In the genomic region with DNA sequence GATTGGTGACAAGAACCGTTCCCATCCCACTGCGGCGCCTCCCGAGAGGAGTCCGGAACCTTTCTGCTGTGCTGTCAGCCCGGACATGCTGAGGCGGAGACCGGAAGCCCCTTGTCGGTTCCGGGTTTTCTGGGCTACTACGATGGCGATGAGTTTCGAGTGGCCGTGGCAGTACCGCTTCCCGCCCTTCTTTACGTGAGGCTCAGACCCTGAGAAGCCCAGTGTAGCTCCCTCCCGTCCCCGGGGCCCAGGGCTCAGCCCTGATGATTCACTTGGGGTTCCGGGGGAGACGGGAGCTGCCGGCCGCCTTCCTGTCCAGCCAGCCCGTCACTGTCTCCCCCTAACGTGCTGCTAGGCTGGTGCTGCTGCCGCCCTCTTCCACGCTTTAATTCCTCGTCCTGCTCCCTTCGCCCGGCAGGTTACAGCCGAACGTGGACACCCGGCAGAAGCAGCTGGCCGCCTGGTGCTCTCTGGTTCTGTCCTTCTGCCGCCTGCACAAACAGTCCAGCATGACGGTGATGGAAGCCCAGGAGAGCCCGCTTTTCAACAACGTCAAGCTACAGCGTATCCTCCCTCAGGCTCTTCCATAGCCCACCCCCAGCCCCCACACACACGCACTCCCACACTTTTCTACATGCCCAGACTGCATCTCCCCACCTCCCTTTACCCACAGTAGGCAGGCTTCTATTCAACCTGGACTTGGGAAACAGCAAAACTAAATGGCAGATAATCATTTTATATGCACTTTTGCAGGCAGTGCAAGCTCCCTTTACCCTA, we compare ENCODE assay signal across 8 mouse cellular contexts. TPM values are rescaled to one million over a fixed set of nuclear protein-coding genes. Genes with fewer than 3 reads are reported as not detected.
DNase-seq lines count a peak whose midpoint lies in the region; ATAC-seq lines count a peak whose summit lies in the region.

Gene Vps25 (plus strand): TSS at position 95 of the 777 bp plus-strand sequence.

- H3K27ac ChIP-seq in forebrain, embryonic 10.5 days, result peak within 1 kb of the TSS; percentile 92
- H3K27ac ChIP-seq in heart, embryonic 14.5 days (replicated peaks in 1 of 2; ENCODE audit: control insufficient read depth in 1 of 2, insufficient read depth in 1 of 2, low read depth in 2 of 2, low read length in 2 of 2), result peak within 1 kb of the TSS; percentile 88 to 90
- peak within 1 kb of the TSS; percentile 94 for H3K27ac ChIP-seq in liver, embryonic 13.5 days
- peak within 1 kb of the TSS; percentile 94 for H3K27ac ChIP-seq in stomach, embryonic 14.5 days (ENCODE audit: low read length)

- under 1% methylated on average over 40 of the region's 40 CpGs for WGBS in forebrain, embryonic 10.5 days
- under 1% methylated on average over 40 of the region's 40 CpGs for WGBS in heart, embryonic 14.5 days
- under 1% methylated on average over 40 of the region's 40 CpGs for WGBS in liver, embryonic 13.5 days (ENCODE audit: insufficient replicate concordance)
- 1% methylated on average over 40 of the region's 40 CpGs for WGBS in stomach, embryonic 14.5 days

- H3K36me3 ChIP-seq in forebrain, embryonic 10.5 days (replicated peaks), result peaks cover 27% of the 10 kb centered on the region
- peaks cover 16% of the 10 kb centered on the region for H3K36me3 ChIP-seq in heart, embryonic 14.5 days (ENCODE audit: control insufficient read depth, insufficient read depth, low read length)
- peaks cover 26% of the 10 kb centered on the region for H3K36me3 ChIP-seq in liver, embryonic 13.5 days
- H3K36me3 ChIP-seq in stomach, embryonic 14.5 days (ENCODE audit: control insufficient read depth, insufficient read depth, low read length), result peaks cover 8% of the 10 kb centered on the region; the same call in 1 of the 2 replicates

- H3K9ac ChIP-seq in heart, embryonic 14.5 days (ENCODE audit: low read length), result peak within 1 kb of the TSS; percentile 92
- peak within 1 kb of the TSS; percentile 97 for H3K9ac ChIP-seq in liver, embryonic 13.5 days
- H3K9ac ChIP-seq in stomach, embryonic 14.5 days (replicated peaks; ENCODE audit: low read depth, low read length), result peak within 1 kb of the TSS; percentile 91

- DNase-seq in brain, embryonic 18.5 days (ENCODE audit: low read depth, low spot score), result peak; percentile 63
- DNase-seq in forebrain, embryonic 10.5 days (ENCODE audit: extremely low spot score, low spot score), result peak; percentile 88
- peak; percentile 90 for DNase-seq in kidney, postnatal 14 days
- DNase-seq in liver, embryonic 13.5 days, result peak; percentile 76
- DNase-seq in natural killer cell, adult 2 months (ENCODE audit: low spot score in 2 of 2), result peak; percentile 71 to 78

- peak; percentile 97 for ATAC-seq in CD4-positive, CD25-positive, alpha-beta regulatory T cell, adult 4 months
- peak; percentile 64 for ATAC-seq in heart, embryonic 14.5 days (ENCODE audit: insufficient number of reproducible peaks, insufficient read depth, low FRiP score, low read depth)
- ATAC-seq in liver, embryonic 13.5 days (ENCODE audit: low read depth), result peak; percentile 88
- ATAC-seq in stomach, embryonic 14.5 days (ENCODE audit: insufficient number of reproducible peaks, insufficient read depth, low FRiP score, low read depth), result peak; percentile 80; the same call in 1 of the 2 replicates

- no peaks in the 10 kb centered on the region for H3K27me3 ChIP-seq in forebrain, embryonic 10.5 days (ENCODE audit: poor library complexity, severe bottlenecking)
- H3K27me3 ChIP-seq in heart, embryonic 14.5 days (ENCODE audit: control insufficient read depth, insufficient read depth, low read length), result no peaks in the 10 kb centered on the region
- H3K27me3 ChIP-seq in liver, embryonic 13.5 days, result no peaks in the 10 kb centered on the region
- no peaks in the 10 kb centered on the region for H3K27me3 ChIP-seq in stomach, embryonic 14.5 days (ENCODE audit: control insufficient read depth, insufficient read depth, low read length)

- H3K4me1 ChIP-seq in forebrain, embryonic 10.5 days, result peaks cover 20% of the 10 kb centered on the region
- peaks cover 8 to 33% of the 10 kb centered on the region in 2 experiments for H3K4me1 ChIP-seq in heart, embryonic 14.5 days (ENCODE audit: control insufficient read depth in 2 of 2, insufficient read depth in 2 of 2, low read length in 2 of 2)
- peaks cover 65% of the 10 kb centered on the region for H3K4me1 ChIP-seq in liver, embryonic 13.5 days (replicated peaks)
- peaks cover 23% of the 10 kb centered on the region for H3K4me1 ChIP-seq in stomach, embryonic 14.5 days (ENCODE audit: control insufficient read depth, insufficient read depth, low read length)

- peak within 1 kb of the TSS; percentile 78 for H3K4me3 ChIP-seq in forebrain, embryonic 10.5 days
- H3K4me3 ChIP-seq in heart, embryonic 14.5 days (ENCODE audit: control insufficient read depth in 1 of 2, insufficient read depth in 1 of 2, low read depth in 1 of 2, low read length in 2 of 2), result peak within 1 kb of the TSS; percentile 77 to 90
- peak within 1 kb of the TSS; percentile 93 for H3K4me3 ChIP-seq in liver, embryonic 13.5 days (replicated peaks)
- peak within 1 kb of the TSS; percentile 82 for H3K4me3 ChIP-seq in stomach, embryonic 14.5 days (ENCODE audit: low read depth, low read length)

- peak within 1 kb of the TSS; percentile 77 for H3K4me2 ChIP-seq in heart, embryonic 14.5 days (ENCODE audit: low read length)
- H3K4me2 ChIP-seq in liver, embryonic 13.5 days, result peak within 1 kb of the TSS; percentile 95
- H3K4me2 ChIP-seq in stomach, embryonic 14.5 days (replicated peaks; ENCODE audit: low read depth, low read length), result peak within 1 kb of the TSS; percentile 96

- H3K9me3 ChIP-seq in forebrain, embryonic 10.5 days, result no peaks in the 10 kb centered on the region
- H3K9me3 ChIP-seq in heart, embryonic 14.5 days (ENCODE audit: control insufficient read depth, low read length), result no peaks in the 10 kb centered on the region
- no peaks in the 10 kb centered on the region for H3K9me3 ChIP-seq in liver, embryonic 13.5 days (replicated peaks)
- no peaks in the 10 kb centered on the region for H3K9me3 ChIP-seq in stomach, embryonic 14.5 days (ENCODE audit: control insufficient read depth, low read depth, low read length)

RNA-seq across cellular contexts. Expression of gene Vps25, which starts in this region (rescaled TPM):
- 100 to 1,000 TPM; 132 to 144 TPM for polyA plus RNA-seq in CD4-positive, CD25-positive, alpha-beta regulatory T cell, adult 4 months (2017; shearing (Covaris generic))
- 128 and 129 TPM in 2 replicates for polyA plus RNA-seq in forebrain, embryonic 10.5 days (2016; fragmentation: Nextera tagmentation; extraction: Ambion mirVana)
- 111 and 123 TPM in 2 replicates for polyA plus RNA-seq in heart, embryonic 14.5 days (2014; fragmentation: Nextera tagmentation; extraction: Ambion mirVana)
- 98.5 and 99.4 TPM in 2 replicates for polyA plus RNA-seq in liver, embryonic 13.5 days (2015; fragmentation: Nextera tagmentation; extraction: Ambion mirVana)
- 153 and 154 TPM in 2 replicates for polyA plus RNA-seq in stomach, embryonic 14.5 days (2014; fragmentation: Nextera tagmentation; extraction: Ambion mirVana)

Comparison
In these comparisons a context has a peak if more than half of its experiments do, and no peak if none do; other contexts are left out.
1. Peak in every context shown above with its lines: DNase-seq, ATAC-seq, H3K4me3 ChIP-seq and H3K27ac ChIP-seq.